Mouse (Mus musculus) ES-Bruce4 (cell line): ENCODE measurements around the gene Rpl9-ps6. TPM values are rescaled to one million over a fixed set of nuclear protein-coding genes. Genes with fewer than 3 reads are reported as not detected.

Source experiments
- H3K27ac ChIP-seq: 2 replicates; pipeline ENCODE4 v1.5.1; 2012; ENCODE audit warnings: low read length, inconsistent platforms; ENCODE audit not compliant: insufficient read depth
- H3K27me3 ChIP-seq: 2 replicates; pipeline ENCODE4 v1.6.1; 2012; ENCODE audit warnings: mild to moderate bottlenecking, low read length, inconsistent platforms; ENCODE audit not compliant: control insufficient read depth, poor library complexity, insufficient read depth, severe bottlenecking
- H3K36me3 ChIP-seq: 2 replicates; pipeline ENCODE4 v1.6.1; 2012; ENCODE audit warnings: inconsistent platforms, mild to moderate bottlenecking, low read length, moderate library complexity; ENCODE audit not compliant: control insufficient read depth, poor library complexity, insufficient read depth, severe bottlenecking
- H3K4me1 ChIP-seq: one replicate; pipeline ENCODE4 v1.8.1; 2011; ENCODE audit warnings: low read length; ENCODE audit not compliant: control insufficient read depth, insufficient read depth
- H3K4me3 ChIP-seq: 2 replicates; pipeline ENCODE4 v1.5.1; 2011; ENCODE audit warnings: low read depth, mild to moderate bottlenecking, low read length
- H3K9ac ChIP-seq: 2 replicates; pipeline ENCODE4 v1.6.1; 2012; ENCODE audit warnings: low read depth, mild to moderate bottlenecking, inconsistent platforms; ENCODE audit not compliant: poor library complexity, severe bottlenecking
- H3K9me3 ChIP-seq: replicated peaks from 2 replicates; pipeline ENCODE4 v1.6.1; 2012; ENCODE audit warnings: mild to moderate bottlenecking, low read length, inconsistent platforms; ENCODE audit not compliant: control insufficient read depth, poor library complexity, insufficient read depth, severe bottlenecking
- CTCF ChIP-seq: IDR thresholded peaks from one replicate; pipeline ENCODE4 v1.8.1; 2011; ENCODE audit warnings: low read depth, low read length
- EP300 ChIP-seq: IDR thresholded peaks from 2 replicates; pipeline ENCODE4 v1.6.1; 2011; ENCODE audit warnings: low read depth, low read length; ENCODE audit not compliant: insufficient read depth
- POLR2A ChIP-seq: IDR thresholded peaks from one replicate; pipeline ENCODE4 v1.8.1; 2011; ENCODE audit warnings: low read length; ENCODE audit not compliant: insufficient read depth
- polyA plus RNA-seq: library from polyadenylated mRNA; stranded (reverse); fragments of >200 nt; gene quantifications from 2 replicates; pipeline ENCODE4 v1.2.4, GENCODE M21; 2011; ENCODE audit warnings: low read depth; ENCODE audit not compliant: missing spikeins, insufficient read depth, insufficient read length

Rpl9-ps6 gene
- polyA plus RNA-seq, 1 experiment = 1,831 TPM

DNA sequence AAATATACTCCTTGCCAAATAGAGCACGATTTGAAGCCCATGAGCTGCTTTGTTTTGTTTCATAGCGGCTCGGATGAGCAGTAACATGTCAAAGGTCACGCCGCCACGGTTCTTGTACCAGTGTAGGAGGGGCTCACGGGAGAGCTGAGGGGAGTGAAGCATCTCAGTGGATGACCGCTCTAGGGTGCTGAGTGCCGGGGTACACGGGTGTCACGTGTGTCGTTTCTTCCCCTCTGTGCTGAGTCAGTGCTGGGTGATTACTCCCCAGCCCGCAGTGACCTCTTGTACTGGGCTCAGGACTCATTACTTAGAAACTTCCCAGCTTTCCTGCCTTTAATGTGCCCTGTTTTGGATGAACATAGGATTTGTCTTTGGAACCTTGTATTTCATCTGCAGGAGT lies 28.2 kb upstream of the Rpl9-ps6 start:
- Histone ChIP-seq H3K27ac (no peak overlapping the region), H3K9me3 (no peaks in the 10 kb centered on the region), H3K9ac (no peak overlapping the region), H3K4me1 (no peaks in the 10 kb centered on the region), H3K27me3 (no peaks in the 10 kb centered on the region), H3K36me3 (peaks cover 8% of the 10 kb centered on the region), H3K4me3 (peak overlapping the region; percentile 2; the same call in 1 of the 2 replicates)
- no peak for TF ChIP-seq CTCF
- TF ChIP-seq POLR2A = no peak
- TF ChIP-seq EP300 = no peak

DNA sequence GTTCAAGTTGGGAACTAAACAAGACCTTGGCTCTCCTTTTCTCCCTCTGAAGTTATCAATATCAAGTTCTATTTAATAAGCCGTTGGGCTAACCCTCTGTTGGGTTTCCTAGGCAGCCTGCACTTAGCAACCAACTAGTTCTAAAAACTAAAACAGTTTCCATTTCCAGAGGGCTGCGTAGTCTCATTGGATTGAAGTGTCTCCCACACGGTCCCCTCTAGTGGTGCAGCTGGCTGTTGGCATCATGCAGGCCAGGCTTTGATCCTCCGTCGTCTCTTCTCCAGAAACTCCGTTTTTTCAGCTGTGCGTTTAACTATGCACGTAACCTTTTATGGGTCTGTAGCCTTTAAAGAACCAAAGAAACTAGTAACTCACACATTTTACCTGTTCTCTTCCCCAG lies 27.1 kb upstream of the Rpl9-ps6 start:
- Histone ChIP-seq H3K9ac (no peak overlapping the region), H3K4me3 (no peak overlapping the region), H3K9me3 (no peaks in the 10 kb centered on the region), H3K27ac (no peak overlapping the region), H3K36me3 (peaks cover 5% of the 10 kb centered on the region), H3K4me1 (no peaks in the 10 kb centered on the region), H3K27me3 (no peaks in the 10 kb centered on the region)
- TF ChIP-seq POLR2A (no peak), EP300 (no peak), CTCF (no peak)

DNA sequence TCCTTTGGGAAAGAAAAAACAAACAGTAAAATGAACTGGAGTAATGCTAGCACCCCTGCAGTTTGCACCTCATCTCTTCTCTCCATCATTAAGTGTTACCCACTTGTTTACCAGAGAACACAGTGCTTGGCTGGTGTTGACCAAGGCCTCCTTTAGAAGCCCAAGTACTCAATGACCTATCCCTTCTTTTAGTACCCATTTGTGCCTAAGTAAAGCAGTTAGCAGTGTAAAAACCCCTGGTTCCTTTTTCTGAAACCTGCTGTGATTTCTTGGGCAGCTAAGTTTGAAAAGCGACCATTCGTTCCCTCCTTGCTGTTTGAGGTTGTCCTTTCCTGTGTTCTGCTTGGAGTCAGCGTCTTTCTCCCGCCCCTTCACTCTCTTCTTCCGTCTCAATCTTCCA lies 26.6 kb upstream of the Rpl9-ps6 start:
- no peaks in the 10 kb centered on the region for H3K9me3 ChIP-seq
- TF ChIP-seq EP300 = no peak
- TF ChIP-seq POLR2A = no peak
- TF ChIP-seq CTCF = no peak
- H3K9ac ChIP-seq = no peak overlapping the region
- H3K4me3 ChIP-seq = no peak overlapping the region
- no peak overlapping the region for H3K27ac ChIP-seq
- H3K36me3 ChIP-seq = peaks cover 5% of the 10 kb centered on the region
- no peaks in the 10 kb centered on the region for H3K27me3 ChIP-seq
- no peaks in the 10 kb centered on the region for H3K4me1 ChIP-seq

DNA sequence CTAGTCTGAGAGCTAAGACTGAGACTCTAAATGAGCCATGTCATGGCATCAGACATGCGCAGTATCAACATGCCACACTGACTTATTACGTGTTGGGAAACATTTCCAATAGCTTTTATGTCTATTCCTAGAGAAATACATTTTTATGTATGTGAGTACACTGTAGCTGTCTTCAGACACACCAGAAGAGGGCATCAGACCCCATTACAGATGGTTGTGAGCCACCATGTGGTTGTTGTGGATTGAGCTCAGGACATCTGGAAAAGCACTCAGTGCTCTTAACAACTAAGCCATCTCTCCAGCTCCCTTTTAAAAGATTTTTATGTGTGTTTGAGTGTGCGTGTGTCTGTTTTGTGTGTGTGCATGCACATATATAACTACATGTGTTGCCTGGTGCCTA lies 26.0 kb upstream of the Rpl9-ps6 start:
- Histone ChIP-seq H3K27me3 (no peaks in the 10 kb centered on the region), H3K9me3 (no peaks in the 10 kb centered on the region), H3K4me1 (no peaks in the 10 kb centered on the region), H3K36me3 (peaks cover 5% of the 10 kb centered on the region), H3K9ac (no peak overlapping the region), H3K4me3 (no peak overlapping the region), H3K27ac (no peak overlapping the region)
- TF ChIP-seq POLR2A (no peak), CTCF (no peak), EP300 (no peak)

DNA sequence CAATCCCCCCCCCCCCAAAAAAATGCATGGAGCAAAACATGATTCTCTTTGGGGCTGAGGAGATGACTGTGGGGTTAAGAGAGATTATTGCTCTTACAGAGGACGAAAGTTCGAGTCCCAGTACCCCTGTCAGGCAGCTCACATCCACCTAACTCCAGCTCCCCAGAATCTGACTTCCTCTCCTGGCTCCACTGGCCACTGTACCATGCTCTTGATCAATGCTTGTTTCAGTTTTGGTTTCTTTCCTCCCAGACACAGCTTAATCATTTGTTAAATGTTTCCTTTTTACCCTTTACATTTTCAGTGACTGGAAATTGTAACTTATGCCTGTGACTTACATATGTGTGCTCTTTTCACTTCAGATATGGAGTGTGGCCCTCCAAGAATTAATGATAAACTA lies 24.6 kb upstream of the Rpl9-ps6 start:
- Histone ChIP-seq H3K9ac (no peak overlapping the region), H3K27me3 (no peaks in the 10 kb centered on the region), H3K27ac (no peak overlapping the region), H3K4me3 (no peak overlapping the region), H3K9me3 (no peaks in the 10 kb centered on the region), H3K4me1 (no peaks in the 10 kb centered on the region), H3K36me3 (peaks cover 5% of the 10 kb centered on the region)
- TF ChIP-seq POLR2A (no peak), EP300 (no peak), CTCF (no peak)

DNA sequence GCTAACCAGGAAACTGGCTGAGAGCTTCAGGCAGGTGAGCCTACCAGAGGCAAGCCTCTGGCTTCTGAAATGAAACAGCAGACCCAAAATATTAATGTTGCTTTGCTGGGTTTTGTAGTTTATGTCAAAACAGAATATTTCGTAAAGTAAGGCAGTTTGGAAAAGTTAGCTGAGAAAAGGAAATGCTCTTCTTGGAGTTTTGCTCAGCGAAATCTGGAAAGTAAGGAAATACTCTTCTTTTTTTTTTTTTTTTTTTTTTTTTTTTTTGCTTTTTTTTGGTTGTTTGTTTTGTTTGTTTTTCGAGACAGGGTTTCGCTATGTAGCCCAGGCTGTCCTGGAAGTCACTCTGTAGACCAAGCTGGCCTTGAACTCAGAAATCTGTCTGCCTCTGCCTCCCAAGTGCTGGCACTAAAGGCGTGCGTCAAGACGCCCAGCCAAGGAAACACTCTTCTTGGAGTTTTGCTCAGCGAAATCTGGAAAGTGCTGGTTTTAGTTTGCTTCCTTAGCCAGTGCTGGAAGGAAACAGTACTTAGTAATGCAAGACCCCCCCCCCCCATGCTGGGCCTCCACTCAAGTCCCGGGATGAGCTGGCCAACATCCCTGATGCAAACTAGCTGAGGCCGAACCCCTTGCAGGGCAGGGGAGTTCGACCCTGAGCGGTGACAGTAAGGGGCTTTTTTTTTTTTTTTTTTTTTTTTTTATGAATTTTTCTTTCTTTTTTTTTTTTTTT lies 23.0 kb upstream of the Rpl9-ps6 start:
- Histone ChIP-seq H3K4me1 (no peaks in the 10 kb centered on the region), H3K27ac (no peak overlapping the region)
- TF ChIP-seq EP300 (no peak), CTCF (no peak), POLR2A (no peak)

More for the DNA sequence above, 23.0 kb upstream of the Rpl9-ps6 start:
- Histone ChIP-seq H3K36me3 (peaks cover 5% of the 10 kb centered on the region), H3K9me3 (no peaks in the 10 kb centered on the region), H3K27me3 (no peaks in the 10 kb centered on the region), H3K4me3 (no peak overlapping the region), H3K9ac (no peak overlapping the region)
